Mouse (Mus musculus) left cerebral cortex, adult 8-10 months (tissue): ENCODE measurements around the gene Ggact. TPM values are rescaled to one million over a fixed set of nuclear protein-coding genes. Genes with fewer than 3 reads are reported as not detected.

Experiments used
- DNase-seq, 2 experiments: peaks; one replicate each; pipeline ENCODE4 v3.0.0; 2022; ENCODE audit warnings: low spot score in 2 of 2
- total RNA-seq, 4 experiments: library from RNA; stranded (reverse); gene quantifications; 2 replicates each; pipeline ENCODE4 v1.2.4; 2022

Ggact gene
- 10 to 100 TPM; 33.0 to 39.9 (median 34.3) TPM for total RNA-seq

GRCm38 (mm10) chr14:122913657-122914056 lies at the start of gene Ggact:
TSS of gene Ggact (minus strand) at chr14:122913757.
- no peak for DNase-seq

- DNase-seq, result peak; percentile 64 to 90
Observed at GRCm38 (mm10) chr14:122957941-122958340, 44.4 kb upstream of the Ggact start.

GRCm38 (mm10) chr14:122953331-122953730 lies 39.8 kb upstream of the Ggact start:
- peak; percentile 42 to 48 for DNase-seq

GRCm38 (mm10) chr14:122952556-122952955 lies 39.0 kb upstream of the Ggact start:
- no peak for DNase-seq

- no peak for DNase-seq
Observed at GRCm38 (mm10) chr14:122951676-122952445, 38.3 kb upstream of the Ggact start.

- no peak for DNase-seq
Observed at GRCm38 (mm10) chr14:122950915-122951314, 37.4 kb upstream of the Ggact start.

GRCm38 (mm10) chr14:122943475-122943853 lies 29.9 kb upstream of the Ggact start:
- DNase-seq, result no peak

- DNase-seq, result peak in 1 of 2 experiments; percentile 10
Observed at GRCm38 (mm10) chr14:122942757-122943474, 29.4 kb upstream of the Ggact start.

- no peak for DNase-seq
Observed at GRCm38 (mm10) chr14:122936460-122936859, 22.9 kb upstream of the Ggact start.

GRCm38 (mm10) chr14:122920011-122920410 lies 6.5 kb upstream of the Ggact start:
- DNase-seq, result no peak

GRCm38 (mm10) chr14:122917676-122918075 lies 4.1 kb upstream of the Ggact start:
- DNase-seq, result no peak

GRCm38 (mm10) chr14:122912812-122913498 lies 602 bp downstream of the Ggact start:
- peak; percentile 36 to 50 for DNase-seq

GRCm38 (mm10) chr14:122912137-122912536 lies 1.4 kb downstream of the Ggact start:
- DNase-seq, result no peak

GRCm38 (mm10) chr14:122911265-122911664 lies 2.3 kb downstream of the Ggact start:
- no peak for DNase-seq

GRCm38 (mm10) chr14:122909368-122910091 lies 4.0 kb downstream of the Ggact start:
- no peak for DNase-seq

GRCm38 (mm10) chr14:122908075-122908474 lies 5.5 kb downstream of the Ggact start:
- no peak for DNase-seq

- DNase-seq, result no peak
Observed at GRCm38 (mm10) chr14:122905007-122905406, 8.6 kb downstream of the Ggact start.

GRCm38 (mm10) chr14:122903923-122904351 lies 9.6 kb downstream of the Ggact start:
- DNase-seq, result no peak

- DNase-seq, result peak in 1 of 2 experiments; percentile 30
Observed at GRCm38 (mm10) chr14:122902884-122903283, 10.7 kb downstream of the Ggact start.

GRCm38 (mm10) chr14:122902136-122902535 lies 11.4 kb downstream of the Ggact start:
- no peak for DNase-seq

GRCm38 (mm10) chr14:122901715-122902114 lies 11.8 kb downstream of the Ggact start:
- DNase-seq, result no peak
